Mouse (Mus musculus): ENCODE measurements around the gene Lpcat1. TPM values are rescaled to one million over a fixed set of nuclear protein-coding genes. Genes with fewer than 3 reads are reported as not detected.
A peak's percentile ranks its signal among the peaks of the same experiment; 100 is the strongest.

Lpcat1 gene
- polyA plus RNA-seq, 1 experiment from 2014 or later: 26.6 TPM

- peaks cover 7% of the 10 kb centered on the region; the same call in 1 of the 2 replicates for H3K4me1 ChIP-seq (ENCODE audit: control insufficient read depth, insufficient read depth, low read length)
Observed at GRCm38 (mm10) chr13:73442431-73442830, 24.6 kb upstream of the Lpcat1 start.

GRCm38 (mm10) chr13:73443093-73443821, 23.7 kb upstream of the Lpcat1 start:
- H3K4me3 ChIP-seq (ENCODE audit: low read depth, low read length): no peak overlapping the region
- H3K9me3 ChIP-seq (replicated peaks; ENCODE audit: control insufficient read depth, low read length): no peaks in the 10 kb centered on the region
- H3K27ac ChIP-seq (ENCODE audit: low read depth, low read length): no peak overlapping the region
- peaks cover 7% of the 10 kb centered on the region; the same call in 1 of the 2 replicates for H3K4me1 ChIP-seq (ENCODE audit: control insufficient read depth, insufficient read depth, low read length)
- 70% methylated on average over 4 of the region's 4 CpGs for WGBS (ENCODE audit: insufficient replicate concordance)
- ATAC-seq (replicated peaks; ENCODE audit: insufficient number of reproducible peaks, low FRiP score, low TSS enrichment): no peak
- no peak overlapping the region for H3K9ac ChIP-seq (ENCODE audit: low read depth, low read length)
- H3K27me3 ChIP-seq (ENCODE audit: control insufficient read depth, insufficient read depth, low read length): no peaks in the 10 kb centered on the region
- no peaks in the 10 kb centered on the region for H3K36me3 ChIP-seq (ENCODE audit: control insufficient read depth, insufficient read depth, low read length)
- no peak overlapping the region for H3K4me2 ChIP-seq

More at GRCm38 (mm10) chr13:73442431-73442830, 24.6 kb upstream of the Lpcat1 start:
- H3K4me3 ChIP-seq (ENCODE audit: low read depth, low read length): no peak overlapping the region
- no peak overlapping the region for H3K27ac ChIP-seq (ENCODE audit: low read depth, low read length)
- no peaks in the 10 kb centered on the region for H3K27me3 ChIP-seq (ENCODE audit: control insufficient read depth, insufficient read depth, low read length)
- H3K9ac ChIP-seq (ENCODE audit: low read depth, low read length): no peak overlapping the region
- H3K4me2 ChIP-seq: no peak overlapping the region
- ATAC-seq (replicated peaks; ENCODE audit: insufficient number of reproducible peaks, low FRiP score, low TSS enrichment): no peak
- WGBS (ENCODE audit: insufficient replicate concordance): 80% methylated on average over 5 of the region's 5 CpGs
- no peaks in the 10 kb centered on the region for H3K9me3 ChIP-seq (replicated peaks; ENCODE audit: control insufficient read depth, low read length)
- no peaks in the 10 kb centered on the region for H3K36me3 ChIP-seq (ENCODE audit: control insufficient read depth, insufficient read depth, low read length)

- no peak overlapping the region for H3K9ac ChIP-seq (ENCODE audit: low read depth, low read length)
- no peaks in the 10 kb centered on the region for H3K27me3 ChIP-seq (ENCODE audit: control insufficient read depth, insufficient read depth, low read length)
- 88% methylated on average over 2 of the region's 2 CpGs for WGBS (ENCODE audit: insufficient replicate concordance)
- no peak overlapping the region for H3K4me2 ChIP-seq
- ATAC-seq (replicated peaks; ENCODE audit: insufficient number of reproducible peaks, low FRiP score, low TSS enrichment): no peak
- no peaks in the 10 kb centered on the region for H3K9me3 ChIP-seq (replicated peaks; ENCODE audit: control insufficient read depth, low read length)
- H3K27ac ChIP-seq (ENCODE audit: low read depth, low read length): no peak overlapping the region
- H3K4me1 ChIP-seq (ENCODE audit: control insufficient read depth, insufficient read depth, low read length): peaks cover 7% of the 10 kb centered on the region; the same call in 1 of the 2 replicates
- no peak overlapping the region for H3K4me3 ChIP-seq (ENCODE audit: low read depth, low read length)
- H3K36me3 ChIP-seq (ENCODE audit: control insufficient read depth, insufficient read depth, low read length): no peaks in the 10 kb centered on the region
Observed at GRCm38 (mm10) chr13:73445087-73445486, 21.9 kb upstream of the Lpcat1 start.

GRCm38 (mm10) chr13:73446076-73446475, 20.9 kb upstream of the Lpcat1 start:
- 0 out of 2 replicates have a peak overlapping the region, but pooled peaks have one; percentile 54 for H3K27ac ChIP-seq (ENCODE audit: low read depth, low read length)
- peaks cover 7% of the 10 kb centered on the region; the same call in 1 of the 2 replicates for H3K4me1 ChIP-seq (ENCODE audit: control insufficient read depth, insufficient read depth, low read length)
- no peak for ATAC-seq (replicated peaks; ENCODE audit: insufficient number of reproducible peaks, low FRiP score, low TSS enrichment)
- WGBS (ENCODE audit: insufficient replicate concordance): 74% methylated on average over 2 of the region's 2 CpGs
- no peaks in the 10 kb centered on the region for H3K27me3 ChIP-seq (ENCODE audit: control insufficient read depth, insufficient read depth, low read length)
- H3K36me3 ChIP-seq (ENCODE audit: control insufficient read depth, insufficient read depth, low read length): no peaks in the 10 kb centered on the region
- no peaks in the 10 kb centered on the region for H3K9me3 ChIP-seq (replicated peaks; ENCODE audit: control insufficient read depth, low read length)
- H3K9ac ChIP-seq (ENCODE audit: low read depth, low read length): no peak overlapping the region
- H3K4me3 ChIP-seq (ENCODE audit: low read depth, low read length): no peak overlapping the region
- no peak overlapping the region; the same call in 1 of the 2 replicates for H3K4me2 ChIP-seq

- H3K4me3 ChIP-seq (ENCODE audit: low read depth, low read length): no peak overlapping the region
- peak overlapping the region; percentile 54; the same call in 1 of the 2 replicates for H3K27ac ChIP-seq (ENCODE audit: low read depth, low read length)
- H3K27me3 ChIP-seq (ENCODE audit: control insufficient read depth, insufficient read depth, low read length): no peaks in the 10 kb centered on the region
- ATAC-seq (replicated peaks; ENCODE audit: insufficient number of reproducible peaks, low FRiP score, low TSS enrichment): no peak
- H3K4me2 ChIP-seq: no peak overlapping the region; the same call in 1 of the 2 replicates
- H3K36me3 ChIP-seq (ENCODE audit: control insufficient read depth, insufficient read depth, low read length): no peaks in the 10 kb centered on the region
- H3K9ac ChIP-seq (ENCODE audit: low read depth, low read length): no peak overlapping the region
- no peaks in the 10 kb centered on the region for H3K9me3 ChIP-seq (replicated peaks; ENCODE audit: control insufficient read depth, low read length)
- H3K4me1 ChIP-seq (ENCODE audit: control insufficient read depth, insufficient read depth, low read length): peaks cover 7% of the 10 kb centered on the region; the same call in 1 of the 2 replicates
- WGBS (ENCODE audit: insufficient replicate concordance): 65% methylated on average over 4 of the region's 4 CpGs
Observed at GRCm38 (mm10) chr13:73446494-73446893, 20.5 kb upstream of the Lpcat1 start.

- no peak overlapping the region for H3K4me2 ChIP-seq
- H3K27ac ChIP-seq (ENCODE audit: low read depth, low read length): peak overlapping the region; percentile 54; the same call in 1 of the 2 replicates
- H3K4me1 ChIP-seq (ENCODE audit: control insufficient read depth, insufficient read depth, low read length): peaks cover 7% of the 10 kb centered on the region; the same call in 1 of the 2 replicates
- ATAC-seq (replicated peaks; ENCODE audit: insufficient number of reproducible peaks, low FRiP score, low TSS enrichment): no peak
- H3K9me3 ChIP-seq (replicated peaks; ENCODE audit: control insufficient read depth, low read length): no peaks in the 10 kb centered on the region
- 46% methylated on average over 7 of the region's 7 CpGs for WGBS (ENCODE audit: insufficient replicate concordance)
- no peaks in the 10 kb centered on the region for H3K36me3 ChIP-seq (ENCODE audit: control insufficient read depth, insufficient read depth, low read length)
- H3K27me3 ChIP-seq (ENCODE audit: control insufficient read depth, insufficient read depth, low read length): no peaks in the 10 kb centered on the region
- no peak overlapping the region for H3K4me3 ChIP-seq (ENCODE audit: low read depth, low read length)
- no peak overlapping the region for H3K9ac ChIP-seq (ENCODE audit: low read depth, low read length)
Observed at GRCm38 (mm10) chr13:73446943-73447342, 20.1 kb upstream of the Lpcat1 start.

- Histone ChIP-seq H3K4me2 (no peak overlapping the region), H3K4me1 (ENCODE audit: control insufficient read depth, insufficient read depth, low read length) (peaks cover 7% of the 10 kb centered on the region; the same call in 1 of the 2 replicates), H3K9ac (ENCODE audit: low read depth, low read length) (no peak overlapping the region), H3K27ac (ENCODE audit: low read depth, low read length) (no peak overlapping the region), H3K4me3 (ENCODE audit: low read depth, low read length) (no peak overlapping the region), H3K9me3 (replicated peaks; ENCODE audit: control insufficient read depth, low read length) (no peaks in the 10 kb centered on the region), H3K27me3 (ENCODE audit: control insufficient read depth, insufficient read depth, low read length) (no peaks in the 10 kb centered on the region), H3K36me3 (ENCODE audit: control insufficient read depth, insufficient read depth, low read length) (no peaks in the 10 kb centered on the region)
- ATAC-seq (replicated peaks; ENCODE audit: insufficient number of reproducible peaks, low FRiP score, low TSS enrichment): no peak
- WGBS (ENCODE audit: insufficient replicate concordance): 42% methylated on average over 2 of the region's 2 CpGs
Observed at GRCm38 (mm10) chr13:73447478-73447877, 19.5 kb upstream of the Lpcat1 start.

GRCm38 (mm10) chr13:73448201-73448600, 18.8 kb upstream of the Lpcat1 start:
- no peak overlapping the region for H3K4me2 ChIP-seq
- H3K4me1 ChIP-seq (ENCODE audit: control insufficient read depth, insufficient read depth, low read length): peaks cover 7% of the 10 kb centered on the region; the same call in 1 of the 2 replicates
- H3K9ac ChIP-seq (ENCODE audit: low read depth, low read length): no peak overlapping the region
- H3K27me3 ChIP-seq (ENCODE audit: control insufficient read depth, insufficient read depth, low read length): no peaks in the 10 kb centered on the region
- no peak for ATAC-seq (replicated peaks; ENCODE audit: insufficient number of reproducible peaks, low FRiP score, low TSS enrichment)
- WGBS (ENCODE audit: insufficient replicate concordance): 61% methylated on average over 2 of the region's 2 CpGs
- H3K36me3 ChIP-seq (ENCODE audit: control insufficient read depth, insufficient read depth, low read length): no peaks in the 10 kb centered on the region
- H3K27ac ChIP-seq (ENCODE audit: low read depth, low read length): no peak overlapping the region
- H3K9me3 ChIP-seq (replicated peaks; ENCODE audit: control insufficient read depth, low read length): no peaks in the 10 kb centered on the region
- H3K4me3 ChIP-seq (ENCODE audit: low read depth, low read length): no peak overlapping the region
